Mouse (Mus musculus): ENCODE measurements around the gene Rflna. TPM values are rescaled to one million over a fixed set of nuclear protein-coding genes. Genes with fewer than 3 reads are reported as not detected.

The Rflna gene
- polyA plus RNA-seq (2011; ENCODE audit: insufficient read depth, insufficient read length, low replicate concordance, missing spikeins), result not detected in 2 replicates

DNA sequence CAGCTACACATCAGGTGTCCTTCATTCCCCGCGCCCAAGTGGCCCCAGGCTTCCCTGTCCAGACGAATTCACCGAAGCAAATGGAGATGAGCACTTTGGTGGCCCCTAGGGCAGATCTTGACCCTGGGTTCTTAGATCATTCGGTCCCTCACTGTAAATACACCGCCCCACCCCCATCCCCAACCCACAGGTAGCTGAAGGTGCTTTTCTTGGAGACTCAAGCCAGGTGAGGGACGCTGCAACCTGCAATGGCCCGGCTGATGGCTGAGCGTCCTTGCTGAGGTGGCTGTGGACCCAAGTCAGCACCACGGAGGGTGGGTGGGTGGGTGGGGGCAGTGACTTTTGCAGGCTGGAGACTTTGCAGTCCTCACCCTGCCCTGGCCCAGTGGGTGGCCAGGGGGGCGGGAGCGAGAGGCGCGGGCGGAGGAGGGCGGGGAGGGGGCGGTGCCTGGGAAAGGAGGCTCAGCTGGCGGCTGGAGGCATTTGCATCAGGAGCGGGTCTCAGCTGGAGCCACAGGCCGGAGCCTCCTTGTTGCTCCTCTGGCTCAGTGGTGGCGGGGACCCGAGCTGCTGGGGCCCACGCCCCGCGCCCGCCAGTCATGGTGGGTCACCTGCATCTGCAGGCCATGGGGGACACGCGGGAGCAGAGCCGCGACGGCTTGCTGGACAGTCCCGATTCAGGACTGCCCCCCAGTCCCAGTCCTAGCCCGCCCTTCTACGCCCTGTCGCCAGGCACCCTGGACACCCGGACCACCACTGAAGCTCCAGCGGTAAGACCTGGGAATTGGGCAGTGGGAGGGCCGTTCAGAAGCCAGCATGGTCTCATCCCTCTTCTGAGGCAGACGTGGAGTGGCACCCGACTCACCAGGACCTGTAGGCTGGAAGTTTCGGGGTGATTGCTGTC, at the start of gene Rflna:
Rflna (plus strand) TSS at position 253 of the 904 bp plus-strand sequence.
- WGBS, result 14% methylated on average over 41 of the region's 41 CpGs
- no peaks in the 10 kb centered on the region for H3K4me1 ChIP-seq (ENCODE audit: control insufficient read depth, insufficient read depth, low read length)
- no peak for TF ChIP-seq POLR2A (IDR thresholded peaks at IDR 0.05; ENCODE audit: borderline replicate concordance, control insufficient read depth, low read depth, low read length)
- TF ChIP-seq CTCF (IDR thresholded peaks at IDR 0.05; ENCODE audit: control insufficient read depth, insufficient read depth, low read length), result no peak

DNA sequence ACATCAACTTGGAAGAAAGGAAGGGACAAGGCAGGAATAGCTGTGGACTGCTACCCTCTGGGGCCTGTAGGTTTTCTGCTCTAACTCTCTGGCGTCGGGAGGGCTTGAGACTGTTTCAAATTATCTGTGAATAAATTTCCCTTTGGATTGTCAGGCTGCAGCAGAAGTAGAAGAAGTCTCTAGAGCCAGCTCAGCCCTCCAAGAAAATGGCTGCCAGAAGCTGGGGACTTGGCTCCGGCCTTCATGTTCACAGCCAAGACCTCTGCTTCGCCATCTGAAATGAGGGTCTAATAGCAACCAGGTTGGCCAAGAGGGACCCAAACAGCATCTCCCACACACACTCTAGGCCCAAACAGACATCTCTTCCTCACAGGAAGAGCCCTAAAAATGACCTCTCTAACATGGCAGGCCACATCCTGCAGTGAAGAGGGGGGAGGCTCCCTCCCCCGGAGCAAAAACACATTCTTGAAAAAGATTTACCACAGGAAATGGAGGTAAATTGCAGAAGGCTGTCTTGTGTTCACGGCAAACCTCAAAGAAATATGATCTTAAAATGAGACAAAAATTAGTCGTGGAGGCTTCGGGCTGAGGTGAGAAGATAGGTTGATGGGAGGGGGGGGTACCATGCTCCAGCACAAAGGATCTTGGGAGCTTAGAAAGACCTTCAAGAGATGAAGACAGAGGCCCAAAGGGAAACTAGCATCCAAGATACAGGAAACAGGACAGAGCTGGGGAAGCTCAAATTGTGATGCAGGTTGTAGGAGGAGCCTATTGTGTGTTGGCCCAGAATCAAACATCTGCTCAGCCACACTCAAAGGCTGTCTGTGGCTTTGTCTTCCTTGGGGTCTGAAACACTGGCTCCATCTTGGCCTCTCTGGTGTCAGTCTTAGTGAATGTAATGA, 48.4 kb upstream of the Rflna start:
- Histone ChIP-seq H3K4me3 (replicated peaks; ENCODE audit: control insufficient read depth, low read depth, low read length) (no peak overlapping the region), H3K27ac (ENCODE audit: control insufficient read depth, insufficient read depth, low read depth, low read length, poor library complexity) (no peak overlapping the region), H3K4me1 (ENCODE audit: control insufficient read depth, insufficient read depth, low read length) (no peaks in the 10 kb centered on the region; the same call in 1 of the 2 replicates)
- WGBS, result 45% methylated on average over 8 of the region's 8 CpGs
- TF ChIP-seq CTCF (IDR thresholded peaks at IDR 0.05; ENCODE audit: control insufficient read depth, insufficient read depth, low read length), result no peak
- TF ChIP-seq POLR2A (IDR thresholded peaks at IDR 0.05; ENCODE audit: borderline replicate concordance, control insufficient read depth, low read depth, low read length), result no peak

More for the DNA sequence above, at the start of gene Rflna:
- no peak within 1 kb of the TSS for H3K27ac ChIP-seq (ENCODE audit: control insufficient read depth, insufficient read depth, low read depth, low read length, poor library complexity)
- no peak within 1 kb of the TSS for H3K4me3 ChIP-seq (replicated peaks; ENCODE audit: control insufficient read depth, low read depth, low read length)

DNA sequence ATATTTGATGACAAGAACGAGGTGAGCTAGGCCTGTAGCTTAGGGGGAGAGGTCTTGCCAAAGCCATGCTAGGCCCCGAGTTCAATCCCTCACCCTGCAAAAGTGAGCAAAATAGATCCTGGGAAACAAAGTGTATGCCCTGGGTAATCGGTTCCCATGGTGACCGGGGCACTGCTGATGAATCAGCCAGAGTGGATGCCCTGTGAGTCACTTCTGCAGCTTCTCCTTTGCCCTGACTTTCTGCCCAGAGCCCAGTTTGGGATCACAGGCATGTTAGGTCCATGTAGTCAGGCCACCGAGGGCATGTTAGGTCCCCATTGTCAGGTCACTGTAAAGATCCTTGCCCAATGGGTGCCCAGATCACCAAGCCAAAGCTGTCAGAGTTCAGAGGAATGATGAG, 45.5 kb upstream of the Rflna start:
- TF ChIP-seq CTCF (IDR thresholded peaks at IDR 0.05; ENCODE audit: control insufficient read depth, insufficient read depth, low read length) (no peak), POLR2A (IDR thresholded peaks at IDR 0.05; ENCODE audit: borderline replicate concordance, control insufficient read depth, low read depth, low read length) (no peak)
- 76% methylated on average over 5 of the region's 5 CpGs for WGBS
- no peak overlapping the region for H3K27ac ChIP-seq (ENCODE audit: control insufficient read depth, insufficient read depth, low read depth, low read length, poor library complexity)
- no peaks in the 10 kb centered on the region; the same call in 1 of the 2 replicates for H3K4me1 ChIP-seq (ENCODE audit: control insufficient read depth, insufficient read depth, low read length)
- no peak overlapping the region for H3K4me3 ChIP-seq (replicated peaks; ENCODE audit: control insufficient read depth, low read depth, low read length)

- WGBS, result 91% methylated on average over 4 of the region's 4 CpGs
- TF ChIP-seq POLR2A (IDR thresholded peaks at IDR 0.05; ENCODE audit: borderline replicate concordance, control insufficient read depth, low read depth, low read length) (no peak), CTCF (IDR thresholded peaks at IDR 0.05; ENCODE audit: control insufficient read depth, insufficient read depth, low read length) (no peak)
- Histone ChIP-seq H3K4me3 (replicated peaks; ENCODE audit: control insufficient read depth, low read depth, low read length) (no peak overlapping the region), H3K27ac (ENCODE audit: control insufficient read depth, insufficient read depth, low read depth, low read length, poor library complexity) (no peak overlapping the region), H3K4me1 (ENCODE audit: control insufficient read depth, insufficient read depth, low read length) (no peaks in the 10 kb centered on the region; the same call in 1 of the 2 replicates)
Observed at GRCm38 (mm10) chr5:124959099-124959498, 43.9 kb upstream of the Rflna start.

GRCm38 (mm10) chr5:124960131-124960901, 42.7 kb upstream of the Rflna start:
- 39% methylated on average over 18 of the region's 18 CpGs for WGBS
- Histone ChIP-seq H3K27ac (ENCODE audit: control insufficient read depth, insufficient read depth, low read depth, low read length, poor library complexity) (no peak overlapping the region), H3K4me1 (ENCODE audit: control insufficient read depth, insufficient read depth, low read length) (no peaks in the 10 kb centered on the region), H3K4me3 (replicated peaks; ENCODE audit: control insufficient read depth, low read depth, low read length) (no peak overlapping the region)
- TF ChIP-seq CTCF (IDR thresholded peaks at IDR 0.05; ENCODE audit: control insufficient read depth, insufficient read depth, low read length) (no peak), POLR2A (IDR thresholded peaks at IDR 0.05; ENCODE audit: borderline replicate concordance, control insufficient read depth, low read depth, low read length) (no peak)

DNA sequence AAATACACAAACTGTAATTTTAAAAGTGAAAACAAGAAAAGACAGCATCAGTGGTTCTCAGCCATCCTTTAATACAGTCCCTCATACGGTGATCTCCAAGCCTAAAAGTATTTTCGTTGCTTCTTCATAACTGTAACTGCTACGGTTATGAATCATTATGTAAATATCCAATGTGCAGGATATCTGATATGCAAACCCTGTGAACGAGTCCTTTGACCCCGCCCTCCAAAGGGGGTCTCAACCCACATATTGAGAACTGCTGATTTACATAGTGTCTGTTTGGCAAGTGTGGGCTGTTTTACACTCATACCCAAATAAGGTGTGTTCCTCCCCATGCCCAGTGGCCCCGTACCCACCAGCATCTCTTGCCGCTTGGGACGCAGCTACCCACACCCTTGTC, 41.6 kb upstream of the Rflna start:
- WGBS, result 61% methylated on average over 8 of the region's 8 CpGs
- no peaks in the 10 kb centered on the region for H3K4me1 ChIP-seq (ENCODE audit: control insufficient read depth, insufficient read depth, low read length)

GRCm38 (mm10) chr5:124962761-124963160, 40.3 kb upstream of the Rflna start:
- WGBS, result 66% methylated on average over 7 of the region's 7 CpGs

More for the DNA sequence above, 41.6 kb upstream of the Rflna start:
- no peak for TF ChIP-seq CTCF (IDR thresholded peaks at IDR 0.05; ENCODE audit: control insufficient read depth, insufficient read depth, low read length)
- no peak for TF ChIP-seq POLR2A (IDR thresholded peaks at IDR 0.05; ENCODE audit: borderline replicate concordance, control insufficient read depth, low read depth, low read length)
- H3K4me3 ChIP-seq (replicated peaks; ENCODE audit: control insufficient read depth, low read depth, low read length), result no peak overlapping the region
- no peak overlapping the region for H3K27ac ChIP-seq (ENCODE audit: control insufficient read depth, insufficient read depth, low read depth, low read length, poor library complexity)

More at GRCm38 (mm10) chr5:124962761-124963160, 40.3 kb upstream of the Rflna start:
- H3K27ac ChIP-seq (ENCODE audit: control insufficient read depth, insufficient read depth, low read depth, low read length, poor library complexity), result no peak overlapping the region
- TF ChIP-seq CTCF (IDR thresholded peaks at IDR 0.05; ENCODE audit: control insufficient read depth, insufficient read depth, low read length), result no peak
- no peak for TF ChIP-seq POLR2A (IDR thresholded peaks at IDR 0.05; ENCODE audit: borderline replicate concordance, control insufficient read depth, low read depth, low read length)
- no peaks in the 10 kb centered on the region for H3K4me1 ChIP-seq (ENCODE audit: control insufficient read depth, insufficient read depth, low read length)
- H3K4me3 ChIP-seq (replicated peaks; ENCODE audit: control insufficient read depth, low read depth, low read length), result no peak overlapping the region

All from bone marrow, adult 2 months (tissue).